In genomic region chr6:50934245-50934644, GRCm38 (mm10) we compare ENCODE assay signal across 13 mouse cellular contexts.
DNase-seq lines count a peak whose midpoint lies in the region; ATAC-seq and TF ChIP-seq lines count a peak whose summit lies in the region.
"Had no signal": no experiment of that assay in that cellular context is flagged by ENCODE, and none has a peak within 500 bp of the region (broad histone marks: within the 10 kb centered on the region; RNA-seq: fewer than 3 reads in every experiment).

No protein-coding gene starts in this region.

- 88% methylated on average over 10 of the region's 10 CpGs for WGBS in forebrain, embryonic 10.5 days
- WGBS in hindbrain, postnatal 0 days = 50% methylated on average over 10 of the region's 10 CpGs
- WGBS in neural tube, embryonic 14.5 days = 47% methylated on average over 10 of the region's 10 CpGs

- H3K9ac ChIP-seq in hindbrain, postnatal 0 days (replicated peaks; ENCODE audit: low read length) = no peak overlapping the region
- H3K9ac ChIP-seq in neural tube, embryonic 14.5 days (replicated peaks; ENCODE audit: low read depth, low read length) = no peak overlapping the region

- no peak for TF ChIP-seq CTCF in hindbrain, postnatal 0 days (IDR thresholded peaks at IDR 0.05; ENCODE audit: low read depth)
- TF ChIP-seq CTCF in gastrocnemius, adult 2 months (IDR thresholded peaks at IDR 0.05) = no peak

- no peak overlapping the region for H3K4me3 ChIP-seq in forebrain, embryonic 10.5 days
- H3K4me3 ChIP-seq in hindbrain, postnatal 0 days (ENCODE audit: low read length) = no peak overlapping the region
- no peak overlapping the region for H3K4me3 ChIP-seq in neural tube, embryonic 14.5 days (ENCODE audit: low read depth, low read length)
- no peak overlapping the region for H3K4me3 ChIP-seq in gastrocnemius, adult 2 months
- H3K4me3 ChIP-seq: heart, adult 2 months; megakaryocyte, embryonic 14.5 days had no signal

- ATAC-seq in hindbrain, postnatal 0 days = no peak
- no peak; the same call in 1 of the 2 replicates for ATAC-seq in neural tube, embryonic 14.5 days (ENCODE audit: low read depth)
- ATAC-seq: inflammation-experienced regulatory T-cells, adult 6 months had no signal

- intact Hi-C loops in gastrocnemius, adult 2 months (cut with DNase I) = loop anchor here (1.0 kb wide), 1 partner anchor 255 kb away; no protein-coding TSS in a partner anchor

- peaks cover 16% of the 10 kb centered on the region for H3K4me1 ChIP-seq in forebrain, embryonic 10.5 days
- H3K4me1 ChIP-seq in hindbrain, postnatal 0 days (ENCODE audit: insufficient read depth, low read length) = peaks cover 6% of the 10 kb centered on the region; the same call in 1 of the 2 replicates
- H3K4me1 ChIP-seq in neural tube, embryonic 14.5 days (ENCODE audit: control insufficient read depth, insufficient read depth, low read length) = peaks cover 4% of the 10 kb centered on the region; the same call in 1 of the 2 replicates
- H3K4me1 ChIP-seq: megakaryocyte, embryonic 14.5 days had no signal

- H3K27ac ChIP-seq in forebrain, embryonic 10.5 days = 0 out of 2 replicates have a peak overlapping the region, but pooled peaks have one; percentile 11
- peak overlapping the region; percentile 41; the same call in 1 of the 2 replicates for H3K27ac ChIP-seq in hindbrain, postnatal 0 days
- H3K27ac ChIP-seq in neural tube, embryonic 14.5 days (ENCODE audit: low read depth, low read length) = 0 out of 2 replicates have a peak overlapping the region, but pooled peaks have one; percentile 55
- H3K27ac ChIP-seq in gastrocnemius, adult 2 months = no peak overlapping the region
- H3K27ac ChIP-seq: heart, adult 2 months had no signal

- no peaks in the 10 kb centered on the region for H3K36me3 ChIP-seq in forebrain, embryonic 10.5 days (replicated peaks)
- H3K36me3 ChIP-seq in hindbrain, postnatal 0 days (ENCODE audit: insufficient read depth, low read length) = no peaks in the 10 kb centered on the region
- H3K36me3 ChIP-seq in neural tube, embryonic 14.5 days (ENCODE audit: control insufficient read depth, insufficient read depth, low read length) = no peaks in the 10 kb centered on the region

- H3K9me3 ChIP-seq in forebrain, embryonic 10.5 days = no peaks in the 10 kb centered on the region
- no peaks in the 10 kb centered on the region for H3K9me3 ChIP-seq in hindbrain, postnatal 0 days (ENCODE audit: low read length)
- no peaks in the 10 kb centered on the region for H3K9me3 ChIP-seq in neural tube, embryonic 14.5 days (ENCODE audit: control insufficient read depth, low read length)

- H3K4me2 ChIP-seq in hindbrain, postnatal 0 days (ENCODE audit: low read depth, low read length) = 0 out of 2 replicates have a peak overlapping the region, but pooled peaks have one; percentile 17
- no peak overlapping the region for H3K4me2 ChIP-seq in neural tube, embryonic 14.5 days (ENCODE audit: low read depth, low read length)

- H3K27me3 ChIP-seq in forebrain, embryonic 10.5 days (ENCODE audit: poor library complexity, severe bottlenecking) = peaks cover 28% of the 10 kb centered on the region
- no peaks in the 10 kb centered on the region for H3K27me3 ChIP-seq in hindbrain, postnatal 0 days (ENCODE audit: insufficient read depth, low read length)
- no peaks in the 10 kb centered on the region for H3K27me3 ChIP-seq in neural tube, embryonic 14.5 days (ENCODE audit: control insufficient read depth, insufficient read depth, low read length)

- DNase-seq in frontal cortex, adult 2 months (ENCODE audit: extremely low spot score in 1 of 2, low spot score in 1 of 2) = peak; percentile 13 to 44
- no peak for DNase-seq in frontal cortex, postnatal 25 days (ENCODE audit: low spot score in 2 of 2)
- DNase-seq in forebrain, embryonic 10.5 days (ENCODE audit: extremely low spot score, low spot score) = no peak
- DNase-seq in hindbrain, postnatal 0 days (ENCODE audit: low spot score) = peak; percentile 55
- no peak for DNase-seq in gastrocnemius, adult 2 months
- no peak for DNase-seq in B cell, adult 2 months
- DNase-seq in MN1 (ENCODE audit: low spot score) = no peak
- DNase-seq: adrenal gland, adult 8-10 months; heart, adult 2 months; lung, adult 18-20 months had no signal

Comparison
In these comparisons a context has a peak if more than half of its experiments do, and no peak if none do; other contexts are left out.
1. DNase-seq: peak in frontal cortex, adult 2 months (2 of 2) and hindbrain, postnatal 0 days (single experiment); none in frontal cortex, postnatal 25 days (0 of 2), forebrain, embryonic 10.5 days (single experiment), gastrocnemius, adult 2 months (single experiment), B cell, adult 2 months (0 of 2) and MN1 (single experiment).